Comparison of ENCODE assay signal across 8 mouse cellular contexts in the genomic region with DNA sequence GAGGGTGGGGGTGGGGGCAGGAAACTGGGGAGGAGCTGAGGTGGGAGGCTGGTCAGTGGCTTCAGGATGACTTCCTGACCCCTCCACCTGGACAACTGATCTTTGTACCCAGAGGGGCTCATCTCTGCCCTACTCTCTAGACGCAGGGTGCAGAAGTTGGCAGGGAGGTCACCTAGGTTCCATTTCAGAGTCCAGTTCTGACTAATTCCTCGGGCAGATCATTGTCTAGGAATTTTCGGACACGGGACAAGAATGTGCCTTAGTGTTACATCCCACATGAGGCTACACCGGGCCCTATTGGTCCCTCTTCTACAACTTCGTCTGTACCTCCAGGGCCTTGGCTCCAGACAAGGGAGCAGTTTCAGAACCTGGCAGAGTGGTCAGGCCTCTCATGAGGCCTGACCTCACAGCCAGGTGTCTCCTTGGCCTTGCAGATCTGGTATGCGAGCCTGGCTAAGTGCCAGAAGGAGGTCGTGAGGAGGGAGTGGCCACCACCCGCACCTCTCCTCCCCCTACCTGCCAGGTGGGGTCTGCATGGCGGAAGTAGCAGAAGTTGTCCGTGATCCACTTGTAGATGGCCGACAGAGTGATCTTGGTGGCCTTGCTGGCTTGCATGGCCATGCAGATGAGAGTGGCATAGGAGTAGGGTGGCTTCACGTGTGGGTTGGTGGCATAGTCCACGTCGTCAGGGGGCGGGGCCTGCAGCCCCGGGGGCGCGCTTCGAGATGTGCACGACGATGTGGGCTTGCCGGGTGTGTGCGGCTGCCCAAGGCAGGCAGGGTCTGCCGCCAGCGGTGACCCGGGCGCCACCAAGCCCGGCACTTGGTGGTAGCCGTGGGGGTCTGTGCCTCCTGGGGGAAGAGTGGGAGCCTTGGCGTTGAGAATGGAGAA. TPM values are rescaled to one million over a fixed set of nuclear protein-coding genes. Genes with fewer than 3 reads are reported as not detected.
DNase-seq lines count a peak whose midpoint lies in the region; ATAC-seq lines count a peak whose summit lies in the region.

No protein-coding gene starts in this region.

- H3K27me3 ChIP-seq in heart, embryonic 11.5 days (ENCODE audit: control insufficient read depth, insufficient read depth, low read length) = peaks cover 51% of the 10 kb centered on the region
- peaks cover 26% of the 10 kb centered on the region for H3K27me3 ChIP-seq in embryonic facial prominence, embryonic 13.5 days
- peaks cover 20% of the 10 kb centered on the region for H3K27me3 ChIP-seq in midbrain, embryonic 13.5 days

- H3K4me3 ChIP-seq in heart, embryonic 11.5 days (ENCODE audit: low read depth, low read length) = peak overlapping the region; percentile 59
- H3K4me3 ChIP-seq in embryonic facial prominence, embryonic 13.5 days = peak overlapping the region; percentile 61
- peak overlapping the region; percentile 50 for H3K4me3 ChIP-seq in midbrain, embryonic 13.5 days (replicated peaks)

- no peaks in the 10 kb centered on the region for H3K36me3 ChIP-seq in heart, embryonic 11.5 days (ENCODE audit: control insufficient read depth, insufficient read depth, low read length)
- H3K36me3 ChIP-seq in embryonic facial prominence, embryonic 13.5 days = 0 out of 2 replicates have a peak, but pooled peaks cover 4% of the 10 kb centered on the region
- H3K36me3 ChIP-seq in midbrain, embryonic 13.5 days = peaks cover 10% of the 10 kb centered on the region

- intact Hi-C loops in heart, postnatal 25 days (cut with DNase I) = no loop called here

- H3K27ac ChIP-seq in heart, embryonic 11.5 days (ENCODE audit: low read depth, low read length) = no peak overlapping the region
- H3K27ac ChIP-seq in embryonic facial prominence, embryonic 13.5 days = no peak overlapping the region
- H3K27ac ChIP-seq in midbrain, embryonic 13.5 days = peak overlapping the region; percentile 56; the same call in 1 of the 2 replicates

- H3K4me2 ChIP-seq in heart, embryonic 11.5 days = peak overlapping the region; percentile 87
- peak overlapping the region; percentile 96 for H3K4me2 ChIP-seq in embryonic facial prominence, embryonic 13.5 days
- H3K4me2 ChIP-seq in midbrain, embryonic 13.5 days (replicated peaks) = peak overlapping the region; percentile 94

- no peak for DNase-seq in heart, postnatal 25 days (ENCODE audit: low spot score)
- DNase-seq in kidney, adult 8-10 months = peak; percentile 43 to 73
- no peak for DNase-seq in c-Kit-positive CD71-positive TER-119-positive erythroid progenitor cells, embryonic 14.5 days (ENCODE audit: low spot score)
- DNase-seq in thymus, adult 18-20 months = no peak
- DNase-seq in left cerebral cortex, adult 9 months (ENCODE audit: low spot score in 2 of 2) = no peak

- H3K9ac ChIP-seq in heart, embryonic 11.5 days (ENCODE audit: low read depth, low read length) = no peak overlapping the region
- H3K9ac ChIP-seq in embryonic facial prominence, embryonic 13.5 days = peak overlapping the region; percentile 54; the same call in 1 of the 2 replicates
- peak overlapping the region; percentile 34; the same call in 1 of the 2 replicates for H3K9ac ChIP-seq in midbrain, embryonic 13.5 days (replicated peaks)

- no peaks in the 10 kb centered on the region for H3K9me3 ChIP-seq in heart, embryonic 11.5 days (replicated peaks; ENCODE audit: control insufficient read depth, low read length)
- H3K9me3 ChIP-seq in embryonic facial prominence, embryonic 13.5 days = no peaks in the 10 kb centered on the region
- no peaks in the 10 kb centered on the region for H3K9me3 ChIP-seq in midbrain, embryonic 13.5 days

- ATAC-seq in heart, embryonic 11.5 days (replicated peaks; ENCODE audit: insufficient number of reproducible peaks, low FRiP score, low TSS enrichment) = no peak
- ATAC-seq in embryonic facial prominence, embryonic 13.5 days (ENCODE audit: insufficient number of reproducible peaks, insufficient read depth, low FRiP score, low TSS enrichment, low read depth) = no peak
- ATAC-seq in midbrain, embryonic 13.5 days = no peak

- peaks cover 23% of the 10 kb centered on the region for H3K4me1 ChIP-seq in heart, embryonic 11.5 days (ENCODE audit: control insufficient read depth, insufficient read depth, low read length)
- peaks cover 64% of the 10 kb centered on the region for H3K4me1 ChIP-seq in embryonic facial prominence, embryonic 13.5 days
- H3K4me1 ChIP-seq in midbrain, embryonic 13.5 days (replicated peaks) = peaks cover 84% of the 10 kb centered on the region

- WGBS in heart, embryonic 11.5 days (ENCODE audit: insufficient replicate concordance) = 18% methylated on average over 31 of the region's 31 CpGs
- WGBS in embryonic facial prominence, embryonic 13.5 days = 20% methylated on average over 31 of the region's 31 CpGs
- WGBS in midbrain, embryonic 13.5 days = 26% methylated on average over 31 of the region's 31 CpGs

RNA-seq across cellular contexts. Expression of gene Foxj1, which starts 1.4 kb away (rescaled TPM):
- polyA plus RNA-seq in heart, embryonic 11.5 days (2014; fragmentation: Nextera tagmentation; extraction: Ambion mirVana) = 0.07 TPM in 1 of 2 replicates, not detected in the other
- not detected for total RNA-seq in heart, postnatal 25 days (2021)
- polyA plus RNA-seq in embryonic facial prominence, embryonic 13.5 days (2015; fragmentation: Nextera tagmentation; extraction: Ambion mirVana) = 0.80 and 1.4 TPM in 2 replicates
- polyA plus RNA-seq in midbrain, embryonic 13.5 days (2015; fragmentation: Nextera tagmentation; extraction: Ambion mirVana) = 6.2 and 12.4 TPM in 2 replicates

RNA-seq across cellular contexts. Expression of gene Exoc7, which starts 26.7 kb away (rescaled TPM):
- 42.5 and 46.6 TPM in 2 replicates for polyA plus RNA-seq in heart, embryonic 11.5 days (2014; fragmentation: Nextera tagmentation; extraction: Ambion mirVana)
- 10 to 100 TPM; 42.8 to 43.9 TPM for total RNA-seq in heart, postnatal 25 days (2021)
- polyA plus RNA-seq in embryonic facial prominence, embryonic 13.5 days (2015; fragmentation: Nextera tagmentation; extraction: Ambion mirVana) = 71.7 and 79.4 TPM in 2 replicates
- polyA plus RNA-seq in midbrain, embryonic 13.5 days (2015; fragmentation: Nextera tagmentation; extraction: Ambion mirVana) = 92.0 and 104 TPM in 2 replicates

RNA-seq across cellular contexts. Expression of gene Galr2, which starts 53.0 kb away (rescaled TPM):
- 0.16 TPM in 1 of 2 replicates, not detected in the other for polyA plus RNA-seq in heart, embryonic 11.5 days (2014; fragmentation: Nextera tagmentation; extraction: Ambion mirVana)
- not detected for total RNA-seq in heart, postnatal 25 days (2021)
- polyA plus RNA-seq in embryonic facial prominence, embryonic 13.5 days (2015; fragmentation: Nextera tagmentation; extraction: Ambion mirVana) = 0.18 TPM in 1 of 2 replicates, not detected in the other
- 0.22 and 0.26 TPM in 2 replicates for polyA plus RNA-seq in midbrain, embryonic 13.5 days (2015; fragmentation: Nextera tagmentation; extraction: Ambion mirVana)

RNA-seq across cellular contexts. Expression of gene Srp68, which starts 59.8 kb away (rescaled TPM):
- polyA plus RNA-seq in heart, embryonic 11.5 days (2014; fragmentation: Nextera tagmentation; extraction: Ambion mirVana) = 61.5 and 61.9 TPM in 2 replicates
- total RNA-seq in heart, postnatal 25 days (2021) = 10 to 100 TPM; 61.9 to 62.9 TPM
- polyA plus RNA-seq in embryonic facial prominence, embryonic 13.5 days (2015; fragmentation: Nextera tagmentation; extraction: Ambion mirVana) = 95.2 and 97.5 TPM in 2 replicates
- polyA plus RNA-seq in midbrain, embryonic 13.5 days (2015; fragmentation: Nextera tagmentation; extraction: Ambion mirVana) = 63.4 and 68.5 TPM in 2 replicates

Comparison
In these comparisons a context has a peak if more than half of its experiments do, and no peak if none do; other contexts are left out.
1. DNase-seq: peak in kidney, adult 8-10 months (2 of 2); none in heart, postnatal 25 days (single experiment), c-Kit-positive CD71-positive TER-119-positive erythroid progenitor cells, embryonic 14.5 days (single experiment), thymus, adult 18-20 months (0 of 2) and left cerebral cortex, adult 9 months (0 of 2).
2. Peak in every context shown above with its lines, with median percentiles within 50 percentile points of each other: H3K4me2 ChIP-seq and H3K4me3 ChIP-seq.